Mouse (Mus musculus): Measurements from ENCODE around the gene Spindoc. TPM values are rescaled to one million over a fixed set of nuclear protein-coding genes. Genes with fewer than 3 reads are reported as not detected.

Spindoc gene
- total RNA-seq, 2 experiments from 2014 or later: 33.8 to 35.3 TPM

Small RNAs within 50 kb of the gene (microRNA-seq; reads per million reads assigned to microRNA genes)
- 1.1 to 2.8 reads per million in 2 experiments for gene Mir6991

Other genes starting within 250 kb of the Spindoc start
- 100 to 1,000 TPM; 291 to 300 TPM for gene Otub1, start 176.7 kb downstream of the Spindoc start, total RNA-seq (2021)
- gene Cox8a, start 165.4 kb downstream of the Spindoc start, total RNA-seq (2021): 1,000 to 10,000 TPM; 1,060 to 1,153 TPM
- 10 to 100 TPM; 24.6 to 34.6 TPM for gene Naa40, start 141.8 kb downstream of the Spindoc start, total RNA-seq (2021)
- 10 to 100 TPM; 17.4 to 20.0 TPM for gene Rcor2, start 115.7 kb downstream of the Spindoc start, total RNA-seq (2021)
- gene Mark2, start 41.1 kb downstream of the Spindoc start, total RNA-seq (2021): 100 to 1,000 TPM; 102 to 130 TPM
- 10 to 100 TPM; 48.9 to 51.4 TPM for gene 2700081O15Rik, start 34.6 kb upstream of the Spindoc start, total RNA-seq (2021)
- gene Rtn3, start 100.3 kb upstream of the Spindoc start, total RNA-seq (2021): 100 to 1,000 TPM; 798 to 841 TPM
- 10 to 100 TPM; 20.4 to 22.1 TPM for gene Atl3, start 111.0 kb upstream of the Spindoc start, total RNA-seq (2021)
- gene Pla2g16, start 174.5 kb upstream of the Spindoc start, total RNA-seq (2021): 10 to 100 TPM; 22.1 to 26.9 TPM
- under 1 TPM; 0.28 to 0.32 TPM for gene Lgals12, start 224.2 kb upstream of the Spindoc start, total RNA-seq (2021)
- not detected for gene Hrasls5, start 229.5 kb upstream of the Spindoc start, total RNA-seq (2021)